Mouse (Mus musculus): ENCODE results near the gene B3gnt2. TPM values are rescaled to one million over a fixed set of nuclear protein-coding genes. Genes with fewer than 3 reads are reported as not detected.

B3gnt2 gene
- 10 to 100 TPM; 39.5 to 48.3 TPM for polyA plus RNA-seq (2017; shearing (Covaris generic))

GRCm38 (mm10) chr11:22860335-22861227 is at the start of gene B3gnt2:
Gene B3gnt2 (minus strand): TSS chr11:22860961.

Other genes starting within 250 kb of the B3gnt2 start
- 1 to 10 TPM; 4.1 to 4.3 TPM for gene Zrsr1, start 111.0 kb upstream of the B3gnt2 start, polyA plus RNA-seq (2017; shearing (Covaris generic))
- 100 to 1,000 TPM in 1 of 2 experiments, 10 to 100 TPM in 1; 96.1 to 111 TPM for gene Gm28048, start 121.1 kb upstream of the B3gnt2 start, polyA plus RNA-seq (2017; shearing (Covaris generic))
- 100 to 1,000 TPM; 103 to 114 TPM for gene Commd1, start 121.4 kb upstream of the B3gnt2 start, polyA plus RNA-seq (2017; shearing (Covaris generic))
- gene Cct4, start 129.6 kb upstream of the B3gnt2 start, polyA plus RNA-seq (2017; shearing (Covaris generic)): 100 to 1,000 TPM; 197 to 221 TPM
- 1 to 10 TPM in 1 of 2 experiments, under 1 TPM in 1; 0.14 to 1.9 TPM for gene Fam161a, start 146.6 kb upstream of the B3gnt2 start, polyA plus RNA-seq (2017; shearing (Covaris generic))